Mouse (Mus musculus) R1 (cell line): ENCODE data around the gene Gm49387.

Experiments
- DNase-seq: peaks from one replicate; pipeline ENCODE4 v3.0.0-alpha.2; 2018; ENCODE audit warnings: low read depth, low spot score

Gene Gm49387

DNA sequence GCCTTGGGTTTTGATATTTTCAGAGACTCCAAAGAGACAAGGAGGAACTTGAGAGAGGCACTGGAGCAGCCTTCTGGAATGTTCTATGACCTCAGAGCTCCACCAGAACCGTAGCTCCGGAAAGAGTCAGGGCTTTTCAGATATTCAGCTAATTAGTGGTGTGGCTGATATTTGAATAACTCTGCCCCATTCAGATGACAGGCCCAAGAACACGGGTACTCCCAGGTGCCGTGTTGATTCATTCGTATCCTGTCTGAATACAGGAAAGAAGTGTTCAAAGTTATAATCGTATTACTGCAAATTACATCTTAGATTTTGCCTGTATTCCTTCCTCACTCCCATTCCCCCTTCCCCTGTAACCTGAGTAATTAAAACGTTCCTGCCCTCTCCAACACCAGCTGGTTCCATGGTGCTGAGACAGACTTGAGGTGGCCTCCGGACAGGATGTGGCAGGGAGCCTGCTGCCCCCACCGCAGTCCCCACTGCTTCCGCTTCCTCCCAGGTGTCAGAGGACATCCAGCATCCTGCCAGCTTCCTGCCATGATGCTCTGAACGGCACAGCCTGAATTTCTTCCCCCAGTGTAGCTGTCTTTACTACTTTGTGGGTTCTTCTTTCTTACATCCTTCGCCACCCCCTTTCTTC is 109.1 kb downstream of the Gm49387 start:
- no peak for DNase-seq

- no peak for DNase-seq
Measured at GRCm38 (mm10) chr14:31530847-31531246, 109.8 kb downstream of the Gm49387 start.

GRCm38 (mm10) chr14:31525040-31525810 is 115.5 kb downstream of the Gm49387 start:
- peak; percentile 9 for DNase-seq

GRCm38 (mm10) chr14:31521318-31521717 is 119.4 kb downstream of the Gm49387 start:
- no peak for DNase-seq

- DNase-seq: no peak
Measured at GRCm38 (mm10) chr14:31519165-31519564, 121.5 kb downstream of the Gm49387 start.

DNA sequence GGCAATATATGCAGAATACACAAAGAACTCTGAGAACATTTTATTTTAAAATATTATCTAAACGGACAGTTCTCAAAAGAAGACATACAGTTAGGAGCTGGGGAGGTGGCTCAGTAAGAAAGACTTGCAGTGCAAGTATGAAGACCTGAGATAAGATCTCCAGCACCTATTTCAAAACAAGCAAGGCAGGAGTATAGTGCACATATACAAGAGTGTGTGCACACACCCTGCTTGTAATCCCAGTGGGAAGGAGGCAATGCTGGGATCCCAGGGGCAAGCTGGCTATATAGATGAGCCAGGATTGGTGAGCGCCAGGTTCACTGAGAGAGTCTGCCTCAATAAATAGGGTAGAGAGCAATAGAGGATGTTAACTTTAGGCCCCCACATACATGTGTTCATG is 124.8 kb downstream of the Gm49387 start:
- DNase-seq: no peak

- no peak for DNase-seq
Measured at GRCm38 (mm10) chr14:31510322-31510721, 130.4 kb downstream of the Gm49387 start.

- DNase-seq: no peak
Measured at GRCm38 (mm10) chr14:31509911-31510310, 130.8 kb downstream of the Gm49387 start.

DNA sequence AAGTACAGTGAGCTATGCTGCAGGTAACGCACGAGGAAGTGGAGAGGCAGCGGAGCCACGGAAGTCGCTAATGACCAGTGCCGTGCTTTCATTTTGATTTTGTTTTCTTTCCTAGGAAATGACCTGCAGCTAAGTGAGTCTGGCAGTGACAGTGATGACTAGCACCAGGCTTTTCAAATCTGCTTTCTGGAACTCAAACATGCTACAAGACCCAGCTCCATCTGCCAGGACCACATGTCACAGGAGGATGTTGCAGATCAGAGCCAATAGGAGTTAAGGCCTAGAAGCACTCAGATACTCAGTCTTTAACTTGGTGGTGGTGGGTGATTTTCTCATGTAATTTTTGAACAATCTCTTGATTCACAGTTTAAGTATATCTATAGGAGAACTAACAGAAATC is 134.2 kb downstream of the Gm49387 start:
- no peak for DNase-seq

- no peak for DNase-seq
Measured at GRCm38 (mm10) chr14:31503406-31503805, 137.3 kb downstream of the Gm49387 start.
